Mouse (Mus musculus): ENCODE measurements around the gene Fkbp10. TPM values are rescaled to one million over a fixed set of nuclear protein-coding genes. Genes with fewer than 3 reads are reported as not detected.
A peak's percentile ranks its signal among the peaks of the same experiment; 100 is the strongest.

Gene Fkbp10
- total and polyA plus RNA-seq, 2 experiments from 2014 or later: 27.0 to 41.1 TPM

- Histone ChIP-seq H3K9ac (replicated peaks; ENCODE audit: low read length) (no peak overlapping the region), H3K27me3 (ENCODE audit: insufficient read depth, low read length) (no peaks in the 10 kb centered on the region), H3K9me3 (ENCODE audit: low read length) (no peaks in the 10 kb centered on the region), H3K4me2 (ENCODE audit: low read depth, low read length) (no peak overlapping the region), H3K4me1 (ENCODE audit: insufficient read depth, low read length) (no peaks in the 10 kb centered on the region; the same call in 1 of the 2 replicates), H3K4me3 (ENCODE audit: low read length) (no peak overlapping the region), H3K27ac (no peak overlapping the region), H3K36me3 (ENCODE audit: insufficient read depth, low read length) (peaks cover 9% of the 10 kb centered on the region; the same call in 1 of the 2 replicates)
- no peak for DNase-seq (ENCODE audit: low spot score)
- no peak for ATAC-seq
- 78% methylated on average over 1 of the region's 1 CpGs for WGBS
- no peak for TF ChIP-seq CTCF (IDR thresholded peaks at IDR 0.05; ENCODE audit: low read depth)
Measured at GRCm38 (mm10) chr11:100437901-100438300, 22.4 kb downstream of the Fkbp10 start.

DNA sequence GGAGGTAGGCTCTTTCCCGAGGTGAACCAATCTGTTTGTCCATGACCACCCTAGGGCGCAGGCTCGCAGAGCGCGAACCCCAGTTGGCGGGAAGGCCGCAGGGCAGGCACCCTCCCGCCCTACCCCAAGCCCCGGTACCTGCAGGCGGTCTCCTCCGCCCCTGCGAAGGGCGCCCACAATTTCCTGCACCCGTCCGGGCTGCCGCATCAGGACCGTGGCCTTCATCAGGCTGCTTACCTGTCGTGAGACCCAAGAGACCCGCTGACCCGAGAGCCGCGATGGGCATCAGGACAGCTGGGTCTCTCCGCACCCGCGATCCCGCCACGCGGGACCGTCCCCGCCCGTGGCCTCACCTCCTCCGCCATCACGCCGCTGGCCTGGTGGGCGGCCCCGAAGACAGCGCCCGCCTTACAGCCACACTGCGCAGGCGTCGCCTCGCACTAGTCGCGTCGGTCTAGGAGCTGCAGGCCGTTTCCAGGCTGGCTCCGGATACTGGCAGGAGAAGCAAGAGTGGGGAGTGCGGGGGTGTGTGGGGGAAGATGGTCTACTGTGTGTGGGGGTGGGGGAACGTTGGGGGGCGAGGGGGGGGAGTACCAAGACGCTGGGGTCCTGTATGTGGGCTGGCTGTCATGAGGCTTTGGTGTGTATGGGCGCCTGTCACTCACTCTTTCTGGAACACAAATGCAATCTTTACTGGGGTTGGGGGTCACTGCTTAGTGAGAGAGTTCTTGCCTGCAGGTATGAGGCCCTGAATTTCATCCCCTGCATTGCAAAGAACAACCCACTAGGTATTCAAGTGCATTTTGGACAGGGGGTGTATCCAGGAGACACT lies 25.4 kb downstream of the Fkbp10 start:
- no peaks in the 10 kb centered on the region; the same call in 1 of the 2 replicates for H3K4me1 ChIP-seq (ENCODE audit: insufficient read depth, low read length)
- ATAC-seq: peak; percentile 96
- DNase-seq (ENCODE audit: low spot score): peak; percentile 91
- H3K9ac ChIP-seq (replicated peaks; ENCODE audit: low read length): peak overlapping the region; percentile 89
- H3K27ac ChIP-seq: peak overlapping the region; percentile 74
- no peak for TF ChIP-seq CTCF (IDR thresholded peaks at IDR 0.05; ENCODE audit: low read depth)
- peaks cover 2% of the 10 kb centered on the region; the same call in 1 of the 2 replicates for H3K36me3 ChIP-seq (ENCODE audit: insufficient read depth, low read length)
- 2% methylated on average over 52 of the region's 52 CpGs for WGBS
- H3K27me3 ChIP-seq (ENCODE audit: insufficient read depth, low read length): no peaks in the 10 kb centered on the region
- peak overlapping the region; percentile 83 for H3K4me3 ChIP-seq (ENCODE audit: low read length)
- H3K4me2 ChIP-seq (ENCODE audit: low read depth, low read length): peak overlapping the region; percentile 91
- no peaks in the 10 kb centered on the region for H3K9me3 ChIP-seq (ENCODE audit: low read length)

DNA sequence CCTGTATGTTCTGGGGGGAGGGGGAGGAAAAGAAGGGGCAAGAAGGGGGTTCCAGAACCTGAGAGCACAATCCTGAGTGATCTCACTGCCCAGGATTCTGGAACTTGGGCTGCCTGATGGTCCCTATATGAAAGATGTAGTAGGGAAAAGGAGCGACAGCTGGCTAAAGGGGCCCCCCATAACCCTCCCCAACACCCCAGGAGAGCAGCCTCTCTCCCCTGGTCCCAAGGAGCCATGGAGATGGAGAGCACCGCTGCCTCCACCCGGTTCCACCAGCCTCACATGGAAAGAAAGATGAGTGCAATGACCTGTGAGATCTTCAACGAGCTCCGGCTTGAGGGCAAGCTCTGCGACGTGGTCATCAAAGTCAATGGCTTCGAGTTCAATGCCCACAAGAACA lies 26.3 kb downstream of the Fkbp10 start, which contains the start of the genes Nt5c3b and Klhl10:
TSS of gene Nt5c3b (minus strand) at position 12 of the 400 bp plus-strand sequence.
TSS of gene Klhl10 (plus strand) at position 121 of the 400 bp plus-strand sequence.
- peak within 1 kb of the TSS; percentile 74 for H3K27ac ChIP-seq
- no peaks in the 10 kb centered on the region for H3K27me3 ChIP-seq (ENCODE audit: insufficient read depth, low read length)
- ATAC-seq (no peak), DNase-seq (ENCODE audit: low spot score) (no peak)
- H3K9me3 ChIP-seq (ENCODE audit: low read length): no peaks in the 10 kb centered on the region
- H3K36me3 ChIP-seq (ENCODE audit: insufficient read depth, low read length): no peaks in the 10 kb centered on the region; the same call in 1 of the 2 replicates
- TF ChIP-seq CTCF (IDR thresholded peaks at IDR 0.05; ENCODE audit: low read depth): no peak
- peak within 1 kb of the TSS; percentile 89 for H3K9ac ChIP-seq (replicated peaks; ENCODE audit: low read length)
- H3K4me2 ChIP-seq (ENCODE audit: low read depth, low read length): peak within 1 kb of the TSS; percentile 91
- no peaks in the 10 kb centered on the region; the same call in 1 of the 2 replicates for H3K4me1 ChIP-seq (ENCODE audit: insufficient read depth, low read length)
- peak within 1 kb of the TSS; percentile 83 for H3K4me3 ChIP-seq (ENCODE audit: low read length)
- 84% methylated on average over 8 of the region's 8 CpGs for WGBS

DNA sequence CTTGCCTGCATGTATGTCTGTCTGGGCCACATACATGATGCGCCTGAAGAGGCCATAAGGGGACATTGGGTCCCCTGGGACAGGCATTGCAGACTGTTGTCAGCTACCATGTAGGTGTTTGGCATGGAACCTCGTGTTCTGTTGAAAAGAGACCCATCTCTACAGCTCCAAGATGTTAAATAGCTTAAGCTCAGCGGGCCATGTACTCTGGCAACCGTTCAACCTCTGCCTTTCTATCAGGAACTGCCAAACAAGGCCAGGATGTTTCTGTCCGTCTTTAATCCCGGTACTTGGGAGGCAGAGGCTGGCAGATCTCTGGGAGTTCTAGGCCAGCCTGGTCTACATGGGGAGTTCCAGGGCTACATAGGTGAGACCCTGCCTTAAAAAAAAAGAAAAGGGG lies 27.1 kb downstream of the Fkbp10 start:
- Histone ChIP-seq H3K4me1 (ENCODE audit: insufficient read depth, low read length) (no peaks in the 10 kb centered on the region; the same call in 1 of the 2 replicates), H3K9me3 (ENCODE audit: low read length) (no peaks in the 10 kb centered on the region), H3K4me2 (ENCODE audit: low read depth, low read length) (no peak overlapping the region), H3K27me3 (ENCODE audit: insufficient read depth, low read length) (no peaks in the 10 kb centered on the region), H3K27ac (no peak overlapping the region), H3K36me3 (ENCODE audit: insufficient read depth, low read length) (no peaks in the 10 kb centered on the region), H3K9ac (replicated peaks; ENCODE audit: low read length) (no peak overlapping the region), H3K4me3 (ENCODE audit: low read length) (no peak overlapping the region)
- no peak for TF ChIP-seq CTCF (IDR thresholded peaks at IDR 0.05; ENCODE audit: low read depth)
- ATAC-seq (no peak), DNase-seq (ENCODE audit: low spot score) (peak; percentile 9)
- WGBS: 71% methylated on average over 6 of the region's 6 CpGs

- DNase-seq (ENCODE audit: low spot score): no peak
- H3K27ac ChIP-seq: no peak overlapping the region
- H3K9ac ChIP-seq (replicated peaks; ENCODE audit: low read length): no peak overlapping the region
- no peak for ATAC-seq
- H3K9me3 ChIP-seq (ENCODE audit: low read length): no peaks in the 10 kb centered on the region
- H3K27me3 ChIP-seq (ENCODE audit: insufficient read depth, low read length): no peaks in the 10 kb centered on the region
- TF ChIP-seq CTCF (IDR thresholded peaks at IDR 0.05; ENCODE audit: low read depth): no peak
- WGBS: 90% methylated on average over 4 of the region's 4 CpGs
- no peak overlapping the region for H3K4me3 ChIP-seq (ENCODE audit: low read length)
- no peak overlapping the region for H3K4me2 ChIP-seq (ENCODE audit: low read depth, low read length)
- H3K4me1 ChIP-seq (ENCODE audit: insufficient read depth, low read length): no peaks in the 10 kb centered on the region
- no peaks in the 10 kb centered on the region for H3K36me3 ChIP-seq (ENCODE audit: insufficient read depth, low read length)
Measured at GRCm38 (mm10) chr11:100457247-100457646, 41.8 kb downstream of the Fkbp10 start.

GRCm38 (mm10) chr11:100457711-100458110 lies 42.2 kb downstream of the Fkbp10 start:
- no peak overlapping the region for H3K4me3 ChIP-seq (ENCODE audit: low read length)
- 93% methylated on average over 5 of the region's 5 CpGs for WGBS
- H3K27ac ChIP-seq: no peak overlapping the region
- H3K36me3 ChIP-seq (ENCODE audit: insufficient read depth, low read length): no peaks in the 10 kb centered on the region; the same call in 1 of the 2 replicates
- no peaks in the 10 kb centered on the region for H3K4me1 ChIP-seq (ENCODE audit: insufficient read depth, low read length)
- H3K27me3 ChIP-seq (ENCODE audit: insufficient read depth, low read length): no peaks in the 10 kb centered on the region
- no peak for TF ChIP-seq CTCF (IDR thresholded peaks at IDR 0.05; ENCODE audit: low read depth)
- H3K9ac ChIP-seq (replicated peaks; ENCODE audit: low read length): no peak overlapping the region
- ATAC-seq (no peak), DNase-seq (ENCODE audit: low spot score) (no peak)
- no peak overlapping the region for H3K4me2 ChIP-seq (ENCODE audit: low read depth, low read length)
- H3K9me3 ChIP-seq (ENCODE audit: low read length): no peaks in the 10 kb centered on the region
